Mouse (Mus musculus) olfactory bulb, adult 2 months (tissue): ENCODE measurements around the gene Myh7.

Source experiments
- CTCF ChIP-seq: fragments of 200-500 bp; IDR thresholded peaks from 2 replicates; pipeline ENCODE4 v1.5.1; 2012; ENCODE audit warnings: low read depth, mild to moderate bottlenecking, low read length, moderate library complexity; ENCODE audit not compliant: insufficient read depth
- POLR2A ChIP-seq: fragments of 200-500 bp; IDR thresholded peaks from 2 replicates; pipeline ENCODE4 v1.6.1; 2012; ENCODE audit warnings: mild to moderate bottlenecking, low read depth, low read length, moderate library complexity; ENCODE audit not compliant: insufficient read depth

DNA sequence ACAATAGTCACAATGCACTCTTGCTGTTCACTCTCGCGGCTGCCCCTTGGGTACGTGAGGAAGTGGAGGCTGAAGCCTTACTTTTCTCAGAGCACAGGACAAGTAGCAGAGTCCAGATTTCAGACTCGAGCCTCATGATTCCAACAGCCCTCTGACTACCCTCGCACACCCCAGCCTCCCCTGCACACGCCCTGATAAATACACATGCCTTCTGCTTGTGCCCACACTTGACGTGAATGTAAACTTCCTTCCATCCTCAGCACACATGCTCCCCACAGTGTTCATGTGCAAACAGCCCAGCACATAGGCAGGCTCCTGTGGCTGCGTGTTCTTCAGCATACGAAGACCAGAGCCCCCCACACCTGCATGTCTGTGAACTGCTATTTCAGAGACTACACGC lies 790 bp downstream of the Myh7 start:
- TF ChIP-seq POLR2A (no peak), CTCF (no peak)
